Mouse (Mus musculus) lung, postnatal 0 days (tissue): Measurements from ENCODE around the gene Rpsa. TPM values are rescaled to one million over a fixed set of nuclear protein-coding genes. Genes with fewer than 3 reads are reported as not detected.

Experiments
- ATAC-seq: fragments of 200-750 bp; cut with Nextera tagmentation; 2 replicates; pipeline ENCODE4 v1.8.0; 2017; ENCODE audit warnings: moderate library complexity
- DNase-seq: peaks from one replicate; pipeline ENCODE4 v3.0.0-alpha.2; 2016; ENCODE audit warnings: low spot score
- H3K27ac ChIP-seq: fragments of 300-500 bp; sonication (generic); 2 replicates; pipeline ENCODE4 v1.5.1; 2014; ENCODE audit warnings: antibody characterized with exemption, mild to moderate bottlenecking, low read length, mixed read lengths
- H3K27me3 ChIP-seq: fragments of 300-500 bp; sonication (generic); replicated peaks from 2 replicates; pipeline ENCODE4 v1.6.1; 2014; ENCODE audit warnings: low read length, mixed read lengths; ENCODE audit not compliant: insufficient read depth
- H3K36me3 ChIP-seq: fragments of 300-500 bp; sonication (generic); 2 replicates; pipeline ENCODE4 v1.6.1; 2014; ENCODE audit warnings: low read length, mixed read lengths; ENCODE audit not compliant: insufficient read depth
- H3K4me1 ChIP-seq: fragments of 300-500 bp; sonication (generic); 2 replicates; pipeline ENCODE4 v1.6.1; 2014; ENCODE audit warnings: antibody characterized with exemption, low read depth, low read length, mixed read lengths; ENCODE audit not compliant: insufficient read depth
- H3K4me2 ChIP-seq: fragments of 300-500 bp; sonication (generic); replicated peaks from 2 replicates; pipeline ENCODE4 v1.6.1; 2014; ENCODE audit warnings: low read depth, mild to moderate bottlenecking, low read length, moderate library complexity, mixed read lengths
- H3K4me3 ChIP-seq: fragments of 300-500 bp; sonication (generic); 2 replicates; pipeline ENCODE4 v1.5.1; 2014; ENCODE audit warnings: low read depth, low read length
- H3K9ac ChIP-seq: fragments of 300-500 bp; sonication (generic); replicated peaks from 2 replicates; pipeline ENCODE4 v1.6.1; 2014; ENCODE audit warnings: low read depth, mild to moderate bottlenecking
- H3K9me3 ChIP-seq: fragments of 300-500 bp; sonication (generic); 2 replicates; pipeline ENCODE4 v1.6.1; 2016; ENCODE audit warnings: low read length, mixed read lengths
- CTCF ChIP-seq: IDR thresholded peaks from 2 replicates; pipeline ENCODE4 v1.5.1; 2016; ENCODE audit warnings: antibody characterized with exemption, mild to moderate bottlenecking
- EP300 ChIP-seq: IDR thresholded peaks from 2 replicates; pipeline ENCODE4 v1.6.1; 2016; ENCODE audit warnings: antibody characterized with exemption, mild to moderate bottlenecking, control low read depth
- WGBS: fragments of 180-500 bp; shearing (Covaris S2); extraction: QIAGEN DNeasy Blood & Tissue Kit; methylation state at CpG from one replicate; pipeline ENCODE4 v1.1.7; 2014; 5-methylcytosine and 5-hydroxymethylcytosine counted together
- polyA plus RNA-seq: library from polyadenylated mRNA; unstranded; fragments of >200 nt; fragmentation: Nextera tagmentation; extraction: Ambion mirVana; gene quantifications from 2 replicates; pipeline ENCODE4 v1.2.1, GENCODE M21; 2015

Gene Rpsa
- polyA plus RNA-seq, 1 experiment from 2014 or later, result 675 TPM

GRCm38 (mm10) chr9:120115580-120115979 is 11.9 kb upstream of the Rpsa start:
- Histone ChIP-seq H3K27ac (no peak overlapping the region), H3K36me3 (peaks cover 17% of the 10 kb centered on the region), H3K4me3 (no peak overlapping the region), H3K4me2 (no peak overlapping the region), H3K9ac (no peak overlapping the region), H3K9me3 (no peaks in the 10 kb centered on the region), H3K27me3 (no peaks in the 10 kb centered on the region), H3K4me1 (no peaks in the 10 kb centered on the region)
- TF ChIP-seq EP300 (no peak), CTCF (no peak)
- DNase-seq (no peak), ATAC-seq (no peak)
- 78% methylated on average over 5 of the region's 5 CpGs for WGBS

GRCm38 (mm10) chr9:120116184-120116624 is 11.3 kb upstream of the Rpsa start:
- no peak for ATAC-seq
- H3K4me2 ChIP-seq, result no peak overlapping the region
- WGBS, result 85% methylated on average over 8 of the region's 8 CpGs

GRCm38 (mm10) chr9:120118212-120118611 is 9.3 kb upstream of the Rpsa start:
- TF ChIP-seq EP300 (no peak), CTCF (no peak)
- Histone ChIP-seq H3K4me3 (no peak overlapping the region), H3K27ac (no peak overlapping the region), H3K36me3 (peaks cover 33% of the 10 kb centered on the region), H3K9ac (no peak overlapping the region), H3K27me3 (no peaks in the 10 kb centered on the region), H3K4me1 (no peaks in the 10 kb centered on the region), H3K4me2 (no peak overlapping the region), H3K9me3 (no peaks in the 10 kb centered on the region)
- WGBS, result 81% methylated on average over 4 of the region's 4 CpGs
- DNase-seq (no peak), ATAC-seq (no peak)

More at GRCm38 (mm10) chr9:120116184-120116624, 11.3 kb upstream of the Rpsa start:
- H3K4me3 ChIP-seq, result no peak overlapping the region
- H3K9me3 ChIP-seq, result no peaks in the 10 kb centered on the region
- no peak for DNase-seq
- no peaks in the 10 kb centered on the region for H3K27me3 ChIP-seq
- H3K9ac ChIP-seq, result no peak overlapping the region
- TF ChIP-seq CTCF (no peak), EP300 (no peak)
- peaks cover 23% of the 10 kb centered on the region for H3K36me3 ChIP-seq
- no peaks in the 10 kb centered on the region for H3K4me1 ChIP-seq
- H3K27ac ChIP-seq, result no peak overlapping the region

- Histone ChIP-seq H3K9me3 (no peaks in the 10 kb centered on the region), H3K4me2 (no peak overlapping the region), H3K4me3 (no peak overlapping the region), H3K9ac (no peak overlapping the region), H3K27me3 (no peaks in the 10 kb centered on the region), H3K4me1 (no peaks in the 10 kb centered on the region), H3K27ac (no peak overlapping the region), H3K36me3 (peaks cover 33% of the 10 kb centered on the region)
- WGBS, result 93% methylated on average over 7 of the region's 7 CpGs
- ATAC-seq, result no peak
- DNase-seq, result no peak
- TF ChIP-seq CTCF (no peak), EP300 (no peak)
These were observed 7.0 kb upstream of the Rpsa start for GRCm38 (mm10) chr9:120120503-120120902.

- no peak for ATAC-seq
- TF ChIP-seq EP300 (no peak), CTCF (no peak)
- Histone ChIP-seq H3K9ac (no peak overlapping the region; the same call in 1 of the 2 replicates), H3K9me3 (no peaks in the 10 kb centered on the region), H3K4me3 (peak overlapping the region; percentile 79), H3K27me3 (no peaks in the 10 kb centered on the region), H3K4me2 (peak overlapping the region; percentile 73), H3K4me1 (no peaks in the 10 kb centered on the region), H3K36me3 (peaks cover 20% of the 10 kb centered on the region), H3K27ac (peak overlapping the region; percentile 91)
- whole genome bisulfite sequencing, result 47% methylated on average over 11 of the region's 11 CpGs
- no peak for DNase-seq
These were observed 621 bp upstream of the Rpsa start for GRCm38 (mm10) chr9:120126868-120127267.

GRCm38 (mm10) chr9:120129276-120129675 is 1.8 kb downstream of the Rpsa start:
- H3K9ac ChIP-seq, result no peak overlapping the region
- TF ChIP-seq EP300, result no peak
- TF ChIP-seq CTCF, result no peak
- ATAC-seq, result no peak
- peaks cover 19% of the 10 kb centered on the region for H3K36me3 ChIP-seq
- DNase-seq, result no peak
- H3K9me3 ChIP-seq, result no peaks in the 10 kb centered on the region
- H3K27me3 ChIP-seq, result no peaks in the 10 kb centered on the region
- no peaks in the 10 kb centered on the region for H3K4me1 ChIP-seq
- 46% methylated on average over 10 of the region's 10 CpGs for WGBS
- no peak overlapping the region for H3K27ac ChIP-seq
- no peak overlapping the region for H3K4me2 ChIP-seq
- H3K4me3 ChIP-seq, result no peak overlapping the region

- H3K4me2 ChIP-seq, result no peak overlapping the region
- H3K9ac ChIP-seq, result no peak overlapping the region
- no peaks in the 10 kb centered on the region for H3K27me3 ChIP-seq
- peaks cover 19% of the 10 kb centered on the region for H3K36me3 ChIP-seq
- ATAC-seq (no peak), DNase-seq (no peak)
- TF ChIP-seq EP300 (no peak), CTCF (no peak)
- H3K9me3 ChIP-seq, result no peaks in the 10 kb centered on the region
- no peak overlapping the region for H3K4me3 ChIP-seq
- 61% methylated on average over 3 of the region's 3 CpGs for WGBS
- no peaks in the 10 kb centered on the region for H3K4me1 ChIP-seq
- H3K27ac ChIP-seq, result no peak overlapping the region
These were observed 4.3 kb downstream of the Rpsa start for GRCm38 (mm10) chr9:120131784-120132288.
